Mouse (Mus musculus): ENCODE results near the gene Fxyd3. TPM values are rescaled to one million over a fixed set of nuclear protein-coding genes. Genes with fewer than 3 reads are reported as not detected.

The Fxyd3 gene
- total and polyA plus RNA-seq, 2 experiments from 2014 or later = 3.7 TPM; not detected in 1

GRCm38 (mm10) chr7:31113800-31114199 lies 37.3 kb upstream of the Fxyd3 start:
- no peak for TF ChIP-seq CTCF (IDR thresholded peaks at IDR 0.05)
- no peak overlapping the region for H3K4me2 ChIP-seq (ENCODE audit: low read depth, low read length, poor library complexity, severe bottlenecking)
- no peak overlapping the region for H3K4me3 ChIP-seq (ENCODE audit: low read depth, low read length)
- no peak overlapping the region for H3K9ac ChIP-seq (replicated peaks; ENCODE audit: low read length, poor library complexity, severe bottlenecking)
- no peaks in the 10 kb centered on the region for H3K36me3 ChIP-seq (ENCODE audit: insufficient read depth, low read length)
- H3K9me3 ChIP-seq (ENCODE audit: low read length) = no peaks in the 10 kb centered on the region
- no peaks in the 10 kb centered on the region for H3K4me1 ChIP-seq (ENCODE audit: insufficient read depth, low read length)
- no peak overlapping the region for H3K27ac ChIP-seq (ENCODE audit: low read depth, low read length)
- WGBS = 86% methylated on average over 6 of the region's 6 CpGs
- H3K27me3 ChIP-seq (ENCODE audit: insufficient read depth, low read length) = no peaks in the 10 kb centered on the region
- DNase-seq (ENCODE audit: low spot score) = no peak
- no peak for ATAC-seq (ENCODE audit: low FRiP score)

- Histone ChIP-seq H3K9ac (replicated peaks; ENCODE audit: low read length, poor library complexity, severe bottlenecking) (no peak overlapping the region), H3K4me3 (ENCODE audit: low read depth, low read length) (no peak overlapping the region), H3K27me3 (ENCODE audit: insufficient read depth, low read length) (no peaks in the 10 kb centered on the region), H3K36me3 (ENCODE audit: insufficient read depth, low read length) (no peaks in the 10 kb centered on the region), H3K4me1 (ENCODE audit: insufficient read depth, low read length) (no peaks in the 10 kb centered on the region), H3K9me3 (ENCODE audit: low read length) (no peaks in the 10 kb centered on the region), H3K4me2 (ENCODE audit: low read depth, low read length, poor library complexity, severe bottlenecking) (no peak overlapping the region), H3K27ac (ENCODE audit: low read depth, low read length) (no peak overlapping the region)
- ATAC-seq (ENCODE audit: low FRiP score) = no peak
- no peak for TF ChIP-seq CTCF (IDR thresholded peaks at IDR 0.05)
- WGBS = 23% methylated on average over 4 of the region's 4 CpGs
- DNase-seq (ENCODE audit: low spot score) = no peak
These were observed 35.5 kb upstream of the Fxyd3 start for GRCm38 (mm10) chr7:31112036-31112435.

- Histone ChIP-seq H3K36me3 (ENCODE audit: insufficient read depth, low read length) (no peaks in the 10 kb centered on the region), H3K27me3 (ENCODE audit: insufficient read depth, low read length) (no peaks in the 10 kb centered on the region), H3K9ac (replicated peaks; ENCODE audit: low read length, poor library complexity, severe bottlenecking) (no peak overlapping the region), H3K27ac (ENCODE audit: low read depth, low read length) (no peak overlapping the region), H3K4me1 (ENCODE audit: insufficient read depth, low read length) (no peaks in the 10 kb centered on the region), H3K4me3 (ENCODE audit: low read depth, low read length) (no peak overlapping the region), H3K4me2 (ENCODE audit: low read depth, low read length, poor library complexity, severe bottlenecking) (no peak overlapping the region), H3K9me3 (ENCODE audit: low read length) (no peaks in the 10 kb centered on the region)
- 79% methylated on average over 15 of the region's 15 CpGs for WGBS
- ATAC-seq (ENCODE audit: low FRiP score) (no peak), DNase-seq (ENCODE audit: low spot score) (no peak)
- TF ChIP-seq CTCF (IDR thresholded peaks at IDR 0.05) = no peak
These were observed 34.4 kb upstream of the Fxyd3 start for GRCm38 (mm10) chr7:31110861-31111385.

GRCm38 (mm10) chr7:31109796-31110195 lies 33.3 kb upstream of the Fxyd3 start:
- no peaks in the 10 kb centered on the region for H3K36me3 ChIP-seq (ENCODE audit: insufficient read depth, low read length)
- H3K4me1 ChIP-seq (ENCODE audit: insufficient read depth, low read length) = no peaks in the 10 kb centered on the region
- 92% methylated on average over 5 of the region's 5 CpGs for WGBS
- H3K4me2 ChIP-seq (ENCODE audit: low read depth, low read length, poor library complexity, severe bottlenecking) = no peak overlapping the region
- DNase-seq (ENCODE audit: low spot score) (no peak), ATAC-seq (ENCODE audit: low FRiP score) (no peak)
- H3K4me3 ChIP-seq (ENCODE audit: low read depth, low read length) = no peak overlapping the region
- no peak overlapping the region for H3K9ac ChIP-seq (replicated peaks; ENCODE audit: low read length, poor library complexity, severe bottlenecking)
- H3K27ac ChIP-seq (ENCODE audit: low read depth, low read length) = no peak overlapping the region
- no peaks in the 10 kb centered on the region for H3K9me3 ChIP-seq (ENCODE audit: low read length)
- no peaks in the 10 kb centered on the region for H3K27me3 ChIP-seq (ENCODE audit: insufficient read depth, low read length)
- TF ChIP-seq CTCF (IDR thresholded peaks at IDR 0.05) = no peak

GRCm38 (mm10) chr7:31109091-31109490 lies 32.6 kb upstream of the Fxyd3 start:
- no peak overlapping the region for H3K4me3 ChIP-seq (ENCODE audit: low read depth, low read length)
- H3K4me2 ChIP-seq (ENCODE audit: low read depth, low read length, poor library complexity, severe bottlenecking) = no peak overlapping the region
- no peak overlapping the region for H3K9ac ChIP-seq (replicated peaks; ENCODE audit: low read length, poor library complexity, severe bottlenecking)
- no peak for DNase-seq (ENCODE audit: low spot score)
- H3K4me1 ChIP-seq (ENCODE audit: insufficient read depth, low read length) = no peaks in the 10 kb centered on the region
- WGBS = 34% methylated on average over 5 of the region's 7 CpGs
- ATAC-seq (ENCODE audit: low FRiP score) = no peak
- no peaks in the 10 kb centered on the region for H3K9me3 ChIP-seq (ENCODE audit: low read length)
- H3K27ac ChIP-seq (ENCODE audit: low read depth, low read length) = no peak overlapping the region
- no peaks in the 10 kb centered on the region for H3K27me3 ChIP-seq (ENCODE audit: insufficient read depth, low read length)
- TF ChIP-seq CTCF (IDR thresholded peaks at IDR 0.05) = no peak
- no peaks in the 10 kb centered on the region for H3K36me3 ChIP-seq (ENCODE audit: insufficient read depth, low read length)

- Histone ChIP-seq H3K27ac (ENCODE audit: low read depth, low read length) (no peak overlapping the region), H3K27me3 (ENCODE audit: insufficient read depth, low read length) (no peaks in the 10 kb centered on the region), H3K4me3 (ENCODE audit: low read depth, low read length) (no peak overlapping the region), H3K4me1 (ENCODE audit: insufficient read depth, low read length) (no peaks in the 10 kb centered on the region), H3K9me3 (ENCODE audit: low read length) (no peaks in the 10 kb centered on the region), H3K36me3 (ENCODE audit: insufficient read depth, low read length) (no peaks in the 10 kb centered on the region), H3K9ac (replicated peaks; ENCODE audit: low read length, poor library complexity, severe bottlenecking) (no peak overlapping the region), H3K4me2 (ENCODE audit: low read depth, low read length, poor library complexity, severe bottlenecking) (no peak overlapping the region)
- no peak for TF ChIP-seq CTCF (IDR thresholded peaks at IDR 0.05)
- DNase-seq (ENCODE audit: low spot score) (no peak), ATAC-seq (ENCODE audit: low FRiP score) (no peak)
- WGBS = 87% methylated on average over 11 of the region's 11 CpGs
These were observed 31.3 kb upstream of the Fxyd3 start for GRCm38 (mm10) chr7:31107781-31108180.
